Mouse (Mus musculus): ENCODE data around the gene Mmp15. TPM values are rescaled to one million over a fixed set of nuclear protein-coding genes. Genes with fewer than 3 reads are reported as not detected.

The Mmp15 gene
- polyA plus RNA-seq, 1 experiment from 2014 or later = 21.1 TPM

- Histone ChIP-seq H3K27ac (ENCODE audit: low read depth, low read length) (no peak overlapping the region), H3K9ac (ENCODE audit: low read length) (no peak overlapping the region), H3K36me3 (ENCODE audit: control insufficient read depth, insufficient read depth, low read length) (no peaks in the 10 kb centered on the region), H3K4me3 (ENCODE audit: low read depth, low read length) (no peak overlapping the region), H3K4me2 (ENCODE audit: low read depth) (no peak overlapping the region), H3K9me3 (ENCODE audit: control insufficient read depth, low read length) (no peaks in the 10 kb centered on the region), H3K4me1 (ENCODE audit: control insufficient read depth, insufficient read depth, low read length) (0 out of 2 replicates have a peak, but pooled peaks cover 3% of the 10 kb centered on the region), H3K27me3 (ENCODE audit: control insufficient read depth, insufficient read depth, low read length) (no peaks in the 10 kb centered on the region)
- no peak for DNase-seq (ENCODE audit: low spot score)
- WGBS = 81% methylated on average over 6 of the region's 6 CpGs
- no peak for ATAC-seq (ENCODE audit: insufficient read depth, low FRiP score, low TSS enrichment)
Observed at GRCm38 (mm10) chr8:95362272-95362671, 10.2 kb downstream of the Mmp15 start.

- Histone ChIP-seq H3K4me3 (ENCODE audit: low read depth, low read length) (no peak overlapping the region), H3K36me3 (ENCODE audit: control insufficient read depth, insufficient read depth, low read length) (no peaks in the 10 kb centered on the region; the same call in 1 of the 2 replicates), H3K9ac (ENCODE audit: low read length) (no peak overlapping the region), H3K27ac (ENCODE audit: low read depth, low read length) (no peak overlapping the region), H3K9me3 (ENCODE audit: control insufficient read depth, low read length) (no peaks in the 10 kb centered on the region), H3K4me2 (ENCODE audit: low read depth) (no peak overlapping the region), H3K4me1 (ENCODE audit: control insufficient read depth, insufficient read depth, low read length) (0 out of 2 replicates have a peak, but pooled peaks cover 3% of the 10 kb centered on the region), H3K27me3 (ENCODE audit: control insufficient read depth, insufficient read depth, low read length) (no peaks in the 10 kb centered on the region)
- DNase-seq (ENCODE audit: low spot score) (no peak), ATAC-seq (ENCODE audit: insufficient read depth, low FRiP score, low TSS enrichment) (no peak)
- WGBS = 97% methylated on average over 2 of the region's 2 CpGs
Observed at GRCm38 (mm10) chr8:95363849-95364248, 11.8 kb downstream of the Mmp15 start.

DNA sequence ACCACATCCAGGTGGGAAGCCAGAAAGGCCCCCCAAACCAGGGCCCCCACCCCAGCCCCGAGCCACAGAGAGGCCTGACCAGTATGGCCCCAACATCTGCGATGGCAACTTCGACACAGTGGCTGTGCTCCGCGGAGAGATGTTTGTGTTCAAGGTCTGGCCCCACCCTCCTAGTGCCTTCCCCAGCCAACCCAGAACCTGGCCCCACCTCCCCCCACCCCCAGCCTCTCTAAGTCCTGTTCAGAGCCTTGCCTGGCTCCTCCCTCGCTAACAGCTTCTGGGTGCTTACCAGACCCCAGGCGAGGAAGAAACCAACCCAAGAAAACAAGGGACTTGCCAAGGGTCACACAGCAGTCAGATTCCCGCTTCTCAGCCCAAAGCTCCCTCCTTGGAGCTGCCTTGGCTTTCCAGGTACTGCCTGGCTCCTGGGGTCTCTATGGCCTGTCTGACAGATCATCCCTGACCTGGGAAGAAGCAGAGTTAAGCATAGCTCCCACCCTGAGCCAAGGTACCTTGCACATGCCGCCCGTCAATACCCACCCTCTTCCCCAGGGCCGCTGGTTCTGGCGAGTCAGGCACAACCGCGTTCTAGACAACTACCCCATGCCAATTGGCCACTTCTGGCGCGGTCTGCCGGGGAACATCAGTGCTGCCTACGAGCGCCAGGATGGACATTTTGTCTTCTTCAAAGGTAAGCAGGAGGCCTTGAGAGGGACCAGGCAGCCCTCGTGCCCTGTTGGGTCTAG, 17.7 kb downstream of the Mmp15 start:
- Histone ChIP-seq H3K4me3 (ENCODE audit: low read depth, low read length) (no peak overlapping the region), H3K9me3 (ENCODE audit: control insufficient read depth, low read length) (no peaks in the 10 kb centered on the region), H3K9ac (ENCODE audit: low read length) (no peak overlapping the region), H3K4me2 (ENCODE audit: low read depth) (0 out of 2 replicates have a peak overlapping the region, but pooled peaks have one; percentile 12), H3K36me3 (ENCODE audit: control insufficient read depth, insufficient read depth, low read length) (no peaks in the 10 kb centered on the region; the same call in 1 of the 2 replicates), H3K27me3 (ENCODE audit: control insufficient read depth, insufficient read depth, low read length) (no peaks in the 10 kb centered on the region), H3K4me1 (ENCODE audit: control insufficient read depth, insufficient read depth, low read length) (no peaks in the 10 kb centered on the region), H3K27ac (ENCODE audit: low read depth, low read length) (no peak overlapping the region)
- no peak for ATAC-seq (ENCODE audit: insufficient read depth, low FRiP score, low TSS enrichment)
- DNase-seq (ENCODE audit: low spot score) = peak; percentile 45
- WGBS = 53% methylated on average over 20 of the region's 20 CpGs

GRCm38 (mm10) chr8:95373389-95374002, 21.4 kb downstream of the Mmp15 start:
- Histone ChIP-seq H3K4me1 (ENCODE audit: control insufficient read depth, insufficient read depth, low read length) (no peaks in the 10 kb centered on the region), H3K27ac (ENCODE audit: low read depth, low read length) (no peak overlapping the region), H3K27me3 (ENCODE audit: control insufficient read depth, insufficient read depth, low read length) (no peaks in the 10 kb centered on the region), H3K4me3 (ENCODE audit: low read depth, low read length) (no peak overlapping the region), H3K9ac (ENCODE audit: low read length) (no peak overlapping the region), H3K4me2 (ENCODE audit: low read depth) (no peak overlapping the region), H3K36me3 (ENCODE audit: control insufficient read depth, insufficient read depth, low read length) (no peaks in the 10 kb centered on the region), H3K9me3 (ENCODE audit: control insufficient read depth, low read length) (no peaks in the 10 kb centered on the region)
- DNase-seq (ENCODE audit: low spot score) (no peak), ATAC-seq (ENCODE audit: insufficient read depth, low FRiP score, low TSS enrichment) (no peak)
- 92% methylated on average over 12 of the region's 12 CpGs for WGBS

- Histone ChIP-seq H3K9ac (ENCODE audit: low read length) (no peak overlapping the region), H3K9me3 (ENCODE audit: control insufficient read depth, low read length) (no peaks in the 10 kb centered on the region), H3K4me2 (ENCODE audit: low read depth) (no peak overlapping the region), H3K27ac (ENCODE audit: low read depth, low read length) (no peak overlapping the region), H3K4me1 (ENCODE audit: control insufficient read depth, insufficient read depth, low read length) (no peaks in the 10 kb centered on the region), H3K36me3 (ENCODE audit: control insufficient read depth, insufficient read depth, low read length) (no peaks in the 10 kb centered on the region), H3K4me3 (ENCODE audit: low read depth, low read length) (no peak overlapping the region), H3K27me3 (ENCODE audit: control insufficient read depth, insufficient read depth, low read length) (no peaks in the 10 kb centered on the region)
- DNase-seq (ENCODE audit: low spot score) (no peak), ATAC-seq (ENCODE audit: insufficient read depth, low FRiP score, low TSS enrichment) (no peak)
- WGBS = 86% methylated on average over 3 of the region's 3 CpGs
Observed at GRCm38 (mm10) chr8:95374429-95374828, 22.4 kb downstream of the Mmp15 start.

GRCm38 (mm10) chr8:95375374-95375930, 23.4 kb downstream of the Mmp15 start:
- H3K4me3 ChIP-seq (ENCODE audit: low read depth, low read length) = no peak overlapping the region
- H3K27ac ChIP-seq (ENCODE audit: low read depth, low read length) = no peak overlapping the region
- H3K4me2 ChIP-seq (ENCODE audit: low read depth) = no peak overlapping the region
- no peak for DNase-seq (ENCODE audit: low spot score)
- no peaks in the 10 kb centered on the region for H3K9me3 ChIP-seq (ENCODE audit: control insufficient read depth, low read length)
- H3K9ac ChIP-seq (ENCODE audit: low read length) = no peak overlapping the region
- no peak for ATAC-seq (ENCODE audit: insufficient read depth, low FRiP score, low TSS enrichment)
- H3K4me1 ChIP-seq (ENCODE audit: control insufficient read depth, insufficient read depth, low read length) = no peaks in the 10 kb centered on the region
- no peaks in the 10 kb centered on the region for H3K27me3 ChIP-seq (ENCODE audit: control insufficient read depth, insufficient read depth, low read length)
- 88% methylated on average over 7 of the region's 7 CpGs for WGBS
- no peaks in the 10 kb centered on the region for H3K36me3 ChIP-seq (ENCODE audit: control insufficient read depth, insufficient read depth, low read length)

DNA sequence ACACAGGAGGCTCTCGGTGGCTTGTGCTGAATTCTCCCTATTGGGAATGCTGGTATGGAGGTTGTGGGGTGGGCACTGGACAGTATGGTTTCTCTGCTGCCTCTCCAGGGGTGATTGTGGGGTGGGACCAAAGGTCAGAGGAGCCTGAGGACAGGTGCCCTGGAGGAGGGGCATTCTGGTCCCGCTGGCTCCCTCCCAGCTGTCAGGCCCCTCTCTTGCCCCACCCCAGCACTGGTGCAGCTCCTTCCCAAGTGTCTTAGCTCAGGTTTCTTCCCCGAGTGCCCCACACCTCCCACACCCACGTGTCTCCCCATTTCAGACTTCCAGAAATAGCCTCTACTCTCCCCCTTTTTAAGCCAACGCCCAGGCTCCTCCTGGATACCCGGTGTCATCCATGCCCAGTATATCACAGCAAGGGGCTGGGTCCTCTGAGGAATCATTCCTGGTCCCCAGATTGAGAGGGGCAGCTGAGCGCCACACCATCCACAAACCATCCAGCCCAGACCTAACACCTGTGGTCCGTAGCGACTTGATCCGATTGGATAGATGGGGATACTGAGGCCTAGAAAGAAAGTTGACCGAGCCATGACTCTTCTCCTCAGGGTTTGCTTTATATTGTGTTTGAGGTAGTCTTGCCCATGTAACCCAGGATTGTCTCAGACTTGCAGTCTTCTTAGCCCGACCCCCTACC, 24.4 kb downstream of the Mmp15 start:
- DNase-seq (ENCODE audit: low spot score) (no peak), ATAC-seq (ENCODE audit: insufficient read depth, low FRiP score, low TSS enrichment) (0 out of 2 replicates have a peak, but pooled peaks have one; percentile 35)
- H3K4me1 ChIP-seq (ENCODE audit: control insufficient read depth, insufficient read depth, low read length) = no peaks in the 10 kb centered on the region
- no peaks in the 10 kb centered on the region for H3K27me3 ChIP-seq (ENCODE audit: control insufficient read depth, insufficient read depth, low read length)
- 79% methylated on average over 12 of the region's 12 CpGs for WGBS
- H3K36me3 ChIP-seq (ENCODE audit: control insufficient read depth, insufficient read depth, low read length) = no peaks in the 10 kb centered on the region
- H3K9ac ChIP-seq (ENCODE audit: low read length) = no peak overlapping the region
- H3K4me3 ChIP-seq (ENCODE audit: low read depth, low read length) = no peak overlapping the region
- no peak overlapping the region for H3K27ac ChIP-seq (ENCODE audit: low read depth, low read length)
- no peaks in the 10 kb centered on the region for H3K9me3 ChIP-seq (ENCODE audit: control insufficient read depth, low read length)
- H3K4me2 ChIP-seq (ENCODE audit: low read depth) = no peak overlapping the region

DNA sequence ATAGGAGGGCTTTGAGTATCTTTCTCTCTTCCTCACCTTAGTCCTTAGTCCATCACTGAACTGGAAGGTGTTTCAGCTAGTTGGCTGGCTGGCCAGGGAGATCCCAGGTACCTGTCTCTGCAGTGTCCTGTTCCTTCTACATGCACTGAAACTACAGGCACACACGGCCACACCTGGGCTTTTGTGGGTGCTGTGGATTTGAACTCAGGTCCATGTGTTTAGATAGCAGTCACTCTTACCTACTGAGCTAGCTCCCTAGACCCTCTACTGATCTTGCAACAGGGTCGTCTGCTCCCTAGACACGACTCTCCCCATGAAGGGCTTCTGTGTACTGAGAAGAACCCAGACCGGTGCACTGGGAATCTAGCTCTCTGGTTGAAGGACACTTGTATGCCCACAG, 25.0 kb downstream of the Mmp15 start:
- Histone ChIP-seq H3K27me3 (ENCODE audit: control insufficient read depth, insufficient read depth, low read length) (no peaks in the 10 kb centered on the region), H3K4me3 (ENCODE audit: low read depth, low read length) (no peak overlapping the region), H3K9me3 (ENCODE audit: control insufficient read depth, low read length) (no peaks in the 10 kb centered on the region), H3K9ac (ENCODE audit: low read length) (no peak overlapping the region), H3K4me2 (ENCODE audit: low read depth) (no peak overlapping the region), H3K36me3 (ENCODE audit: control insufficient read depth, insufficient read depth, low read length) (no peaks in the 10 kb centered on the region), H3K4me1 (ENCODE audit: control insufficient read depth, insufficient read depth, low read length) (no peaks in the 10 kb centered on the region), H3K27ac (ENCODE audit: low read depth, low read length) (no peak overlapping the region)
- DNase-seq (ENCODE audit: low spot score) (no peak), ATAC-seq (ENCODE audit: insufficient read depth, low FRiP score, low TSS enrichment) (no peak)
- 83% methylated on average over 4 of the region's 4 CpGs for whole genome bisulfite sequencing

All from neural tube, embryonic 11.5 days (tissue).